In genomic region chr14:56336032-56336431, GRCm38 (mm10) we compare ENCODE assay signal across 20 mouse cellular contexts. TPM values are rescaled to one million over a fixed set of nuclear protein-coding genes. Genes with fewer than 3 reads are reported as not detected.
"Had no signal": no experiment of that assay in that cellular context is flagged by ENCODE, and none has a peak within 500 bp of the region (broad histone marks: within the 10 kb centered on the region; RNA-seq: fewer than 3 reads in every experiment).

No protein-coding gene starts in this region.

- H3K4me2 ChIP-seq: lung, embryonic 15.5 days; midbrain, embryonic 11.5 days; midbrain, embryonic 13.5 days; midbrain, embryonic 15.5 days; neural tube, embryonic 12.5 days had no signal

- H3K27ac ChIP-seq: lung, embryonic 15.5 days; macrophage; midbrain, embryonic 13.5 days; midbrain, embryonic 15.5 days; neural tube, embryonic 12.5 days had no signal

- H3K4me3 ChIP-seq: lung, embryonic 15.5 days; megakaryocyte, embryonic 14.5 days; midbrain, embryonic 13.5 days; midbrain, embryonic 15.5 days; neural tube, embryonic 12.5 days had no signal

- H3K9ac ChIP-seq: liver, postnatal 0 days; lung, embryonic 15.5 days; midbrain, embryonic 13.5 days; midbrain, embryonic 15.5 days; neural tube, embryonic 12.5 days had no signal

- ATAC-seq: liver, postnatal 0 days; lung, postnatal 0 days; midbrain, embryonic 13.5 days; midbrain, embryonic 15.5 days had no signal

- DNase-seq: liver, postnatal 0 days; lung, adult 2 months; lung, postnatal 14 days; lung, postnatal 36 days; right cerebral cortex, postnatal 14 days; thymus, adult 18-20 months; thymus, postnatal 14 days; thymus, postnatal 36 days had no signal

- H3K4me1 ChIP-seq: megakaryocyte, embryonic 14.5 days; midbrain, embryonic 15.5 days had no signal

- H3K9me3 ChIP-seq: lung, embryonic 15.5 days; megakaryocyte, embryonic 14.5 days; midbrain, embryonic 13.5 days; midbrain, embryonic 15.5 days; neural tube, embryonic 12.5 days had no signal

- H3K36me3 ChIP-seq: lung, embryonic 15.5 days; midbrain, embryonic 13.5 days; midbrain, embryonic 15.5 days; neural tube, embryonic 12.5 days had no signal

- H3K27me3 ChIP-seq: lung, embryonic 15.5 days; midbrain, embryonic 13.5 days; midbrain, embryonic 15.5 days; neural tube, embryonic 12.5 days had no signal

RNA-seq across cellular contexts. Expression of gene Atp12a, which starts 28.8 kb away (rescaled TPM):
- total RNA-seq: megakaryocyte progenitor cell, adult 5-6 weeks; monocyte, adult 5-6 weeks; neutrophil, adult 5-6 weeks had no signal
- polyA plus RNA-seq: liver, postnatal 0 days; macrophage; neural tube, embryonic 12.5 days; spleen, adult 2 months had no signal
